Mouse (Mus musculus) MEL (cell line): ENCODE measurements around the gene Peli2.

Experiments used
- CTCF ChIP-seq, 3 experiments: IDR thresholded peaks in 2 of 3; conservative IDR thresholded peaks in 1 of 3; 2 replicates each; pipeline ENCODE4 v1.5.1; 2011 to 2012; ENCODE audit warnings: low read length in 3 of 3, low read depth in 2 of 3, mild to moderate bottlenecking in 2 of 3, improper control_type of control experiment in 1 of 3, inconsistent platforms in 1 of 3, mixed read lengths in 1 of 3, moderate library complexity in 1 of 3; ENCODE audit not compliant: control insufficient read depth in 1 of 3, insufficient read depth in 1 of 3, poor library complexity in 1 of 3, severe bottlenecking in 1 of 3
- E2F4 ChIP-seq: IDR thresholded peaks from 2 replicates; pipeline ENCODE4 v1.6.1; 2011; ENCODE audit warnings: low read depth, low read length, improper control_type of control experiment, borderline replicate concordance
- POLR2A ChIP-seq, 2 experiments: IDR thresholded peaks; 2 replicates each; pipeline ENCODE4 v1.6.1; 2011 to 2012; ENCODE audit warnings: low read length in 2 of 2, mild to moderate bottlenecking in 2 of 2, control low read depth in 1 of 2, improper control_type of control experiment in 1 of 2, low read depth in 1 of 2, moderate library complexity in 1 of 2; ENCODE audit not compliant: control insufficient read depth in 1 of 2, insufficient read depth in 1 of 2, poor library complexity in 1 of 2
- UBTF ChIP-seq: IDR thresholded peaks from 2 replicates; pipeline ENCODE4 v1.6.1; 2012; ENCODE audit warnings: low read depth, mild to moderate bottlenecking, inconsistent platforms, low read length, improper control_type of control experiment, moderate library complexity, borderline replicate concordance; ENCODE audit not compliant: insufficient read depth

DNA sequence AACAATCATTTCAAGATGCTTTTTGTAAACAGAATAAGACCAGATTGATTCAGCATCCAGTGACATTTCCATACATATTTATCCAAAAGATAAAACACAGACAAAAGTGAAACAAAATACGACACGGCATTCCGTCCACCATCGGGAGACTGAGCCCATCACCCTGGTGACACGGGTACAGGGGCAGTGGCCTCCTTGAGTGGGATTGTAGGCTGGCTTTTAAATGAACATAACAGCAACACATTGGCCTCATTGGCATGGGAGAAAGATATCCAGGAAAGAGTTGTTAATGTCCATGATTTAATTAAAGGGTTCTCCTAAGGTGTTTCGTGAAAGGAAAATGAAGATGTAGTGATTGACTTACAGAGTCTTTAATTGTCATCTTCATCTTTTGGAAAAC lies 5.3 kb downstream of the Peli2 start:
- no peak for TF ChIP-seq POLR2A (IDR thresholded peaks at IDR 0.05; ENCODE audit: control insufficient read depth in 1 of 2, insufficient read depth in 1 of 2, low read depth in 1 of 2, low read length in 2 of 2, poor library complexity in 1 of 2)
- TF ChIP-seq CTCF (IDR thresholded peaks at IDR 0.05 in 2 of 3, conservative IDR thresholded peaks at IDR 0.05 in 1 of 3; ENCODE audit: control insufficient read depth in 1 of 3, insufficient read depth in 1 of 3, low read depth in 2 of 3, low read length in 3 of 3, poor library complexity in 1 of 3, severe bottlenecking in 1 of 3): no peak
- TF ChIP-seq E2F4: no peak
- no peak for TF ChIP-seq UBTF
